Mouse (Mus musculus): ENCODE data around the gene Strn. TPM values are rescaled to one million over a fixed set of nuclear protein-coding genes. Genes with fewer than 3 reads are reported as not detected.

Strn gene
- polyA plus RNA-seq, 1 experiment from 2014 or later, result 3.4 TPM

GRCm38 (mm10) chr17:78676813-78677212 is 60.2 kb downstream of the Strn start:
- no peaks in the 10 kb centered on the region for H3K27me3 ChIP-seq (replicated peaks; ENCODE audit: insufficient read depth, low read length)
- TF ChIP-seq EP300 (IDR thresholded peaks at IDR 0.05) (no peak), CTCF (IDR thresholded peaks at IDR 0.05) (no peak)
- H3K4me3 ChIP-seq (ENCODE audit: low read depth, low read length), result no peak overlapping the region
- no peaks in the 10 kb centered on the region for H3K4me1 ChIP-seq (ENCODE audit: insufficient read depth, low read depth, low read length)
- no peak for ATAC-seq
- H3K27ac ChIP-seq (ENCODE audit: low read length), result no peak overlapping the region
- H3K4me2 ChIP-seq (replicated peaks; ENCODE audit: low read depth, low read length), result no peak overlapping the region
- no peak overlapping the region for H3K9ac ChIP-seq (replicated peaks; ENCODE audit: low read depth)
- WGBS, result 81% methylated on average over 11 of the region's 11 CpGs
- no peak for DNase-seq (ENCODE audit: low spot score)
- H3K9me3 ChIP-seq (ENCODE audit: low read length), result no peaks in the 10 kb centered on the region
- no peaks in the 10 kb centered on the region; the same call in 1 of the 2 replicates for H3K36me3 ChIP-seq (ENCODE audit: insufficient read depth, low read length)

DNA sequence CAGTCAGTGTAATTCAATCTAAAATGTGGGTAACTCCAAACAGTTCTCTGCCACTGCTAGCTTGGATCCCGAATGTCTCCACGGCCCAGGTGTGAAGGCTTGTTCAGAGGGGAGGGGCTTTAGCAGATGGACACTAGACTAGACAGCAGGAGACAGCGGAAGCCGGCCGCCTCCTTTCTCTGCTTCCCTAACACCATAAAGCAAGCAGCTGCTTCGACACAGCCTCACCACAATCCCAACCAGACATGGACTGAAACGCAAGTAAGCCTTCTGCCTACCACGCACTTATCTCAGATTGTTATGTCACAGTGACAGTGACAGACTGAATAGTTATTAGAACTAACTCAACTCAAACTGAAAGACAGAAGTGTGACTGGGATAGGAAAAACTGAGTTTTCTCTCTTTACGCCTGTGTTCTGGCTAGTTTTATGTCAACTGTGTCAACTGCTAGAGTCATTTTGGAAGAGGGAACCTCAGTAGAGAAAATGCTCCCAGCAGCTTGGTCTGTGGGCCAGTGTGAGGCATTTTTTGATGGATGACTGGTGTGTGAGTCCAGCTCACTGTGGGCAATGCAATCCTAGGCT is 71.9 kb downstream of the Strn start:
- ATAC-seq, result no peak
- H3K36me3 ChIP-seq (ENCODE audit: insufficient read depth, low read length), result peaks cover 37% of the 10 kb centered on the region
- WGBS, result 78% methylated on average over 9 of the region's 9 CpGs

GRCm38 (mm10) chr17:78654841-78655240 is 82.2 kb downstream of the Strn start:
- Histone ChIP-seq H3K27me3 (replicated peaks; ENCODE audit: insufficient read depth, low read length) (no peaks in the 10 kb centered on the region), H3K4me1 (ENCODE audit: insufficient read depth, low read depth, low read length) (no peaks in the 10 kb centered on the region), H3K36me3 (ENCODE audit: insufficient read depth, low read length) (peaks cover 27% of the 10 kb centered on the region), H3K4me2 (replicated peaks; ENCODE audit: low read depth, low read length) (no peak overlapping the region), H3K4me3 (ENCODE audit: low read depth, low read length) (no peak overlapping the region), H3K9me3 (ENCODE audit: low read length) (no peaks in the 10 kb centered on the region), H3K27ac (ENCODE audit: low read length) (no peak overlapping the region), H3K9ac (replicated peaks; ENCODE audit: low read depth) (no peak overlapping the region)
- TF ChIP-seq EP300 (IDR thresholded peaks at IDR 0.05) (no peak), CTCF (IDR thresholded peaks at IDR 0.05) (no peak)
- 78% methylated on average over 10 of the region's 10 CpGs for WGBS
- DNase-seq (ENCODE audit: low spot score), result no peak
- no peak for ATAC-seq

More for the DNA sequence above, 71.9 kb downstream of the Strn start:
- Histone ChIP-seq H3K4me2 (replicated peaks; ENCODE audit: low read depth, low read length) (no peak overlapping the region), H3K9me3 (ENCODE audit: low read length) (no peaks in the 10 kb centered on the region), H3K4me1 (ENCODE audit: insufficient read depth, low read depth, low read length) (no peaks in the 10 kb centered on the region), H3K4me3 (ENCODE audit: low read depth, low read length) (no peak overlapping the region), H3K27me3 (replicated peaks; ENCODE audit: insufficient read depth, low read length) (no peaks in the 10 kb centered on the region), H3K27ac (ENCODE audit: low read length) (no peak overlapping the region), H3K9ac (replicated peaks; ENCODE audit: low read depth) (no peak overlapping the region)
- TF ChIP-seq CTCF (IDR thresholded peaks at IDR 0.05) (no peak), EP300 (IDR thresholded peaks at IDR 0.05) (no peak)
- no peak for DNase-seq (ENCODE audit: low spot score)

DNA sequence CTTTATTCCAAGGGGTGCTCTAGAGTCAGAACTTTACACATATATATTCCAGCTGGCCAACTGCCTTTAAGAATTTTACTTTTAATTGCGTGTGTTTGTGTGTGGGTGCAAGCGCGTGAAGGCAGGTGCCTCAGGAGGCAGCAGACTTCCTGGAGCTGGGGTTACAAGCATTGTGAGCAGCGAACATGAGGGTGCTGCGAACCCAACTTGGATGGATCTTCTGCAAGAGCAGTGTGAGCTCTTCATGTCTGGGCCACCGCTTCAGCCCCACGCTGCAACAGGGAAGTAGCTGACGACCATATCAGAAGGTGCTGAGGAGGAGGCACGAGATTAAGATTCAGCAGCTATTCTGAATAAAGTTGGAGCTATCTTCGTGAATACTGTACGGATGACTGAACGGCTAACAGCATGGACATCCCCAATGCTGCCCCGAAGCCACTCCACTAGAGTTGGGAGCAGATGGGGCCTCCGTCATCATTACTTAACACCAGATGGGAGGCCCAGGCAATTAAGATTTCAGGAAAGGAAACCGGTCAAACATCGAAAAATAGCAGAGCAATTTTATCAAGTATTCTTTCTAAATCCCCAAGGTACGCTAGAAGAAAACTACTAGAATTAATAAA is 93.0 kb downstream of the Strn start:
- H3K4me1 ChIP-seq (ENCODE audit: insufficient read depth, low read depth, low read length), result no peaks in the 10 kb centered on the region
- H3K27me3 ChIP-seq (replicated peaks; ENCODE audit: insufficient read depth, low read length), result no peaks in the 10 kb centered on the region
- H3K9ac ChIP-seq (replicated peaks; ENCODE audit: low read depth), result no peak overlapping the region
- H3K9me3 ChIP-seq (ENCODE audit: low read length), result no peaks in the 10 kb centered on the region
- TF ChIP-seq EP300 (IDR thresholded peaks at IDR 0.05) (no peak), CTCF (IDR thresholded peaks at IDR 0.05) (no peak)
- 89% methylated on average over 17 of the region's 17 CpGs for WGBS
- DNase-seq (ENCODE audit: low spot score), result no peak
- ATAC-seq, result no peak
- no peak overlapping the region for H3K4me3 ChIP-seq (ENCODE audit: low read depth, low read length)
- no peaks in the 10 kb centered on the region for H3K36me3 ChIP-seq (ENCODE audit: insufficient read depth, low read length)
- H3K4me2 ChIP-seq (replicated peaks; ENCODE audit: low read depth, low read length), result no peak overlapping the region
- H3K27ac ChIP-seq (ENCODE audit: low read length), result no peak overlapping the region

GRCm38 (mm10) chr17:78642259-78642658 is 94.7 kb downstream of the Strn start:
- no peak overlapping the region for H3K4me3 ChIP-seq (ENCODE audit: low read depth, low read length)
- H3K4me2 ChIP-seq (replicated peaks; ENCODE audit: low read depth, low read length), result no peak overlapping the region
- no peaks in the 10 kb centered on the region for H3K9me3 ChIP-seq (ENCODE audit: low read length)
- WGBS, result 84% methylated on average over 4 of the region's 4 CpGs
- no peak overlapping the region for H3K27ac ChIP-seq (ENCODE audit: low read length)
- no peak for TF ChIP-seq CTCF (IDR thresholded peaks at IDR 0.05)
- no peak for TF ChIP-seq EP300 (IDR thresholded peaks at IDR 0.05)
- H3K27me3 ChIP-seq (replicated peaks; ENCODE audit: insufficient read depth, low read length), result no peaks in the 10 kb centered on the region
- no peaks in the 10 kb centered on the region for H3K4me1 ChIP-seq (ENCODE audit: insufficient read depth, low read depth, low read length)
- no peak overlapping the region for H3K9ac ChIP-seq (replicated peaks; ENCODE audit: low read depth)
- DNase-seq (ENCODE audit: low spot score) (no peak), ATAC-seq (no peak)
- no peaks in the 10 kb centered on the region for H3K36me3 ChIP-seq (ENCODE audit: insufficient read depth, low read length)

DNA sequence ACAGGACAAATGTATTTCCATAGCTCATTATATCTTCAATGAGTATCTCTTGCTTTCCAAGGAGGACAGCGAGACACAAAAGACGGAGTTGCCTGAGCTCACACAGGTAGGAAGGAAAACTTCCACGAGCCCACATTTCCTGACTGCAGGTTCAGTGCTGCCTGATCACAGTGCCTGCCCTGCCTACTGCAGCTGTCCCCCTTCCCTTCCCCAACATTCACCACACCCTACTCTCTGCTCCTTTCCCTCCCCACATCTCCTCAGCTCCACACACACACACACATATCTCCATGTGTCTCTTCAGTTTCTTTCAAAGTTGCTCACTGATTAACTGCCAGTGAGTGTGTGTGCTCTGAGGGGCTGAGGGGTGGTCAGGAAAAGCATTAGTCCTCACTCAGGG is 96.6 kb downstream of the Strn start:
- 82% methylated on average over 3 of the region's 3 CpGs for WGBS
- Histone ChIP-seq H3K9ac (replicated peaks; ENCODE audit: low read depth) (no peak overlapping the region), H3K4me1 (ENCODE audit: insufficient read depth, low read depth, low read length) (no peaks in the 10 kb centered on the region), H3K36me3 (ENCODE audit: insufficient read depth, low read length) (no peaks in the 10 kb centered on the region), H3K4me2 (replicated peaks; ENCODE audit: low read depth, low read length) (no peak overlapping the region), H3K9me3 (ENCODE audit: low read length) (no peaks in the 10 kb centered on the region), H3K4me3 (ENCODE audit: low read depth, low read length) (no peak overlapping the region), H3K27me3 (replicated peaks; ENCODE audit: insufficient read depth, low read length) (no peaks in the 10 kb centered on the region), H3K27ac (ENCODE audit: low read length) (no peak overlapping the region)
- ATAC-seq (no peak), DNase-seq (ENCODE audit: low spot score) (no peak)
- no peak for TF ChIP-seq CTCF (IDR thresholded peaks at IDR 0.05)
- no peak for TF ChIP-seq EP300 (IDR thresholded peaks at IDR 0.05)

Measured in lung, postnatal 0 days (tissue).